Mouse (Mus musculus) testis, adult 2 months (tissue): ENCODE data around the gene Timm22.

Experiments used
- CTCF ChIP-seq: fragments of 200-500 bp; IDR thresholded peaks from 2 replicates; pipeline ENCODE4 v1.5.1; 2012; ENCODE audit warnings: low read depth, mild to moderate bottlenecking, inconsistent platforms, low read length, moderate library complexity; ENCODE audit not compliant: control insufficient read depth, insufficient read depth, insufficient replicate concordance
- POLR2A ChIP-seq: fragments of 200-500 bp; IDR thresholded peaks from 2 replicates; pipeline ENCODE4 v1.6.1; 2012; ENCODE audit warnings: low read depth, mild to moderate bottlenecking, inconsistent platforms, low read length, moderate library complexity; ENCODE audit not compliant: control insufficient read depth

DNA sequence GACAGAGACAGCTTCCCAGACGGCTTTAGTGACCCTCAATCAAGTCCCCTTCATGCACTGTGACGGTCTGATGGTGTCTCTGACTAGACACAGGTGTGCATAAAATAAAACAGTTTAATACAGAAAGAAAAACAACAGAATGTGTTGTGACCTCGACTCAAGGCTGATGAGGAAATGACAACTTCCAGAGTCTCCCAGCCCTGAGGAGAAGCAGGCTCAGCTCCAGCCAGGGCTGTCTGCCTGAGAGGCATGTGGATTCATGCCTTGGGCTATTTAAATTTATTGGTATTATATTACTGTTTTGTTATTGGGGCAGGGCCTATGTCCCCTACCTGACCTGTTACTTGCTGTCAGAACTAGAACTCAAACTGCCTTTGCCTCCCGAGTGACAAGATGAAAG is 45.3 kb upstream of the Timm22 start:
- TF ChIP-seq CTCF: no peak
- TF ChIP-seq POLR2A: no peak
